Mouse (Mus musculus) CH12.LX (cell line): ENCODE measurements at regions not wholly inside any gene's neighbourhood (a gene's known extent, or its start where the extent isn't known, plus 50 kb on each side); places are given as distances from the start of the nearest gene placed in this dataset.

Experiments used
- EP300 ChIP-seq: IDR thresholded peaks from 2 replicates; pipeline ENCODE4 v1.6.1; 2011; ENCODE audit warnings: low read length, improper control_type of control experiment
- GABPA ChIP-seq: IDR thresholded peaks from 2 replicates; pipeline ENCODE4 v1.6.1; 2012; ENCODE audit warnings: low read depth, low read length, improper control_type of control experiment, inconsistent platforms; ENCODE audit not compliant: insufficient replicate concordance
- POLR2A ChIP-seq: IDR thresholded peaks from 2 replicates; pipeline ENCODE4 v1.6.1; 2011; ENCODE audit warnings: low read depth, mild to moderate bottlenecking, improper control_type of control experiment, low read length
- RAD21 ChIP-seq: IDR thresholded peaks from 2 replicates; pipeline ENCODE4 v1.6.1; 2011; ENCODE audit warnings: low read depth, mild to moderate bottlenecking, low read length, improper control_type of control experiment, moderate library complexity
- SMC3 ChIP-seq: IDR thresholded peaks from 2 replicates; pipeline ENCODE4 v1.6.1; 2011; ENCODE audit warnings: low read depth, low read length, improper control_type of control experiment
- USF2 ChIP-seq: conservative IDR thresholded peaks from 2 replicates; pipeline ENCODE4 v1.6.1; 2011; ENCODE audit warnings: low read depth, low read length, improper control_type of control experiment
- ZC3H11A ChIP-seq: IDR thresholded peaks from 2 replicates; pipeline ENCODE4 v1.6.1; 2012; ENCODE audit warnings: low read depth, mild to moderate bottlenecking, inconsistent platforms, low read length, improper control_type of control experiment
- ZNF384 ChIP-seq: IDR thresholded peaks from 2 replicates; pipeline ENCODE4 v1.6.1; 2012; ENCODE audit warnings: low read depth, low read length, improper control_type of control experiment, inconsistent platforms

- no peak for TF ChIP-seq POLR2A
- TF ChIP-seq RAD21, result no peak
- no peak for TF ChIP-seq ZNF384
- no peak for TF ChIP-seq ZC3H11A
- no peak for TF ChIP-seq EP300
- no peak for TF ChIP-seq GABPA
- TF ChIP-seq SMC3, result no peak
- no peak for TF ChIP-seq USF2
Measured at GRCm38 (mm10) chr5:82089401-82089800, 1069.5 kb downstream of the Adgrl3 start.
